Mouse (Mus musculus) embryonic facial prominence, embryonic 11.5 days (tissue): ENCODE data around the gene Polr1d. TPM values are rescaled to one million over a fixed set of nuclear protein-coding genes. Genes with fewer than 3 reads are reported as not detected.

ENCODE experiments used
- ATAC-seq: fragments of 200-750 bp; cut with Nextera tagmentation; replicated peaks from 2 replicates; pipeline ENCODE4 v1.8.0; 2017; ENCODE audit warnings: low read depth; ENCODE audit not compliant: insufficient number of reproducible peaks, low FRiP score, low TSS enrichment
- DNase-seq: peaks from one replicate; pipeline ENCODE4 v3.0.0-alpha.2; 2015; ENCODE audit warnings: low spot score
- H3K27ac ChIP-seq: fragments of 300-500 bp; sonication (generic); replicated peaks from 2 replicates; pipeline ENCODE4 v1.5.1; 2014; ENCODE audit warnings: mild to moderate bottlenecking, low read depth, low read length, control low read depth
- H3K27me3 ChIP-seq: fragments of 300-500 bp; sonication (generic); 2 replicates; pipeline ENCODE4 v1.6.1; 2014; ENCODE audit warnings: mild to moderate bottlenecking, low read length, moderate library complexity, mixed read lengths; ENCODE audit not compliant: control insufficient read depth, insufficient read depth
- H3K36me3 ChIP-seq: fragments of 300-500 bp; sonication (generic); replicated peaks from 2 replicates; pipeline ENCODE4 v1.6.1; 2014; ENCODE audit warnings: low read depth, mild to moderate bottlenecking, low read length, moderate library complexity, mixed read lengths; ENCODE audit not compliant: control insufficient read depth, insufficient read depth
- H3K4me1 ChIP-seq: fragments of 300-500 bp; sonication (generic); 2 replicates; pipeline ENCODE4 v1.6.1; 2014; ENCODE audit warnings: low read length, mixed read lengths; ENCODE audit not compliant: control insufficient read depth, insufficient read depth
- H3K4me2 ChIP-seq: fragments of 300-500 bp; sonication (generic); 2 replicates; pipeline ENCODE4 v1.6.1; 2014; ENCODE audit warnings: low read depth, mild to moderate bottlenecking, control low read depth, low read length, moderate library complexity
- H3K4me3 ChIP-seq: fragments of 300-500 bp; sonication (generic); 2 replicates; pipeline ENCODE4 v1.5.1; 2014; ENCODE audit warnings: low read depth, low read length, control low read depth
- H3K9ac ChIP-seq: fragments of 300-500 bp; sonication (generic); replicated peaks from 2 replicates; pipeline ENCODE4 v1.6.1; 2014; ENCODE audit warnings: mild to moderate bottlenecking, control low read depth, low read length
- H3K9me3 ChIP-seq: fragments of 300-500 bp; sonication (generic); replicated peaks from 2 replicates; pipeline ENCODE4 v1.6.1; 2016; ENCODE audit warnings: mild to moderate bottlenecking, low read length, inconsistent platforms, mixed read lengths; ENCODE audit not compliant: control insufficient read depth
- WGBS: fragments of 180-500 bp; shearing (Covaris S2); extraction: QIAGEN DNeasy Blood & Tissue Kit; methylation state at CpG from one replicate; pipeline ENCODE4 v1.1.7; 2014; 5-methylcytosine and 5-hydroxymethylcytosine counted together
- polyA plus RNA-seq: library from polyadenylated mRNA; unstranded; fragments of >200 nt; fragmentation: Nextera tagmentation; extraction: Ambion mirVana; gene quantifications from 2 replicates; pipeline ENCODE4 v1.2.1, GENCODE M21; 2014

The Polr1d gene
- polyA plus RNA-seq, 1 experiment from 2014 or later, result 124 TPM

- Histone ChIP-seq H3K27me3 (no peaks in the 10 kb centered on the region), H3K36me3 (no peaks in the 10 kb centered on the region), H3K4me2 (no peak overlapping the region), H3K9me3 (no peaks in the 10 kb centered on the region), H3K4me3 (no peak overlapping the region), H3K27ac (no peak overlapping the region), H3K9ac (no peak overlapping the region), H3K4me1 (no peaks in the 10 kb centered on the region)
- WGBS, result 77% methylated on average over 16 of the region's 16 CpGs
- ATAC-seq (no peak), DNase-seq (no peak)
These were observed 5.9 kb upstream of the Polr1d start for GRCm38 (mm10) chr5:147070791-147071516.

GRCm38 (mm10) chr5:147071886-147072285 lies 5.0 kb upstream of the Polr1d start:
- 55% methylated on average over 4 of the region's 4 CpGs for WGBS
- Histone ChIP-seq H3K4me3 (no peak overlapping the region), H3K9ac (no peak overlapping the region), H3K4me1 (no peaks in the 10 kb centered on the region), H3K27me3 (no peaks in the 10 kb centered on the region), H3K9me3 (no peaks in the 10 kb centered on the region), H3K4me2 (no peak overlapping the region), H3K27ac (no peak overlapping the region), H3K36me3 (no peaks in the 10 kb centered on the region)
- ATAC-seq (no peak), DNase-seq (no peak)

- H3K27me3 ChIP-seq, result no peaks in the 10 kb centered on the region
- no peak overlapping the region for H3K9ac ChIP-seq
- no peak overlapping the region for H3K4me3 ChIP-seq
- DNase-seq, result no peak
- no peaks in the 10 kb centered on the region for H3K9me3 ChIP-seq
- H3K27ac ChIP-seq, result no peak overlapping the region
- no peak overlapping the region for H3K4me2 ChIP-seq
- 84% methylated on average over 6 of the region's 6 CpGs for WGBS
- H3K4me1 ChIP-seq, result no peaks in the 10 kb centered on the region
- no peak for ATAC-seq
- no peaks in the 10 kb centered on the region for H3K36me3 ChIP-seq
These were observed 3.0 kb upstream of the Polr1d start for GRCm38 (mm10) chr5:147073805-147074204.

GRCm38 (mm10) chr5:147075103-147076025 lies 1.5 kb upstream of the Polr1d start:
- no peak overlapping the region for H3K27ac ChIP-seq
- peak overlapping the region; percentile 76 for H3K9ac ChIP-seq
- no peaks in the 10 kb centered on the region for H3K9me3 ChIP-seq
- no peaks in the 10 kb centered on the region for H3K36me3 ChIP-seq
- H3K4me3 ChIP-seq, result peak overlapping the region; percentile 83
- peak overlapping the region; percentile 85 for H3K4me2 ChIP-seq
- no peaks in the 10 kb centered on the region for H3K4me1 ChIP-seq
- no peaks in the 10 kb centered on the region for H3K27me3 ChIP-seq
- 12% methylated on average over 21 of the region's 21 CpGs for WGBS
- DNase-seq, result no peak
- no peak for ATAC-seq

- Histone ChIP-seq H3K4me3 (peak within 1 kb of the TSS; percentile 83), H3K27me3 (no peaks in the 10 kb centered on the region), H3K4me1 (no peaks in the 10 kb centered on the region), H3K9ac (peak within 1 kb of the TSS; percentile 77), H3K27ac (peak within 1 kb of the TSS; percentile 75), H3K9me3 (no peaks in the 10 kb centered on the region), H3K36me3 (no peaks in the 10 kb centered on the region), H3K4me2 (peak within 1 kb of the TSS; percentile 88)
- ATAC-seq (peak; percentile 98), DNase-seq (peak; percentile 99)
- WGBS, result under 1% methylated on average over 65 of the region's 65 CpGs
These were observed 638 bp upstream of the Polr1d start, which contains the start of gene Lnx2 for GRCm38 (mm10) chr5:147076026-147076798. Gene Lnx2, minus strand, starts transcription at chr5:147076586.

GRCm38 (mm10) chr5:147077305-147078034 lies 620 bp downstream of the Polr1d start:
- Histone ChIP-seq H3K27ac (no peak overlapping the region), H3K9ac (peak overlapping the region; percentile 77), H3K36me3 (no peaks in the 10 kb centered on the region), H3K4me3 (peak overlapping the region; percentile 83), H3K4me1 (no peaks in the 10 kb centered on the region), H3K27me3 (no peaks in the 10 kb centered on the region), H3K4me2 (peak overlapping the region; percentile 88), H3K9me3 (no peaks in the 10 kb centered on the region)
- DNase-seq (peak; percentile 89), ATAC-seq (peak; percentile 64)
- WGBS, result 0% methylated on average over 53 of the region's 57 CpGs

GRCm38 (mm10) chr5:147078110-147078900 lies 1.5 kb downstream of the Polr1d start:
- H3K4me3 ChIP-seq, result peak overlapping the region; percentile 83
- H3K9me3 ChIP-seq, result no peaks in the 10 kb centered on the region
- peak overlapping the region; percentile 77 for H3K9ac ChIP-seq
- no peak overlapping the region for H3K27ac ChIP-seq
- 70% methylated on average over 11 of the region's 11 CpGs for WGBS
- ATAC-seq (no peak), DNase-seq (no peak)
- peak overlapping the region; percentile 88 for H3K4me2 ChIP-seq
- H3K27me3 ChIP-seq, result no peaks in the 10 kb centered on the region
- H3K4me1 ChIP-seq, result no peaks in the 10 kb centered on the region
- no peaks in the 10 kb centered on the region for H3K36me3 ChIP-seq
